Mouse (Mus musculus) heart, embryonic 14.5 days (tissue): Measurements from ENCODE around the gene Btf3l4. TPM values are rescaled to one million over a fixed set of nuclear protein-coding genes. Genes with fewer than 3 reads are reported as not detected.
A peak's percentile ranks its signal among the peaks of the same experiment; 100 is the strongest.

Experiments used
- ATAC-seq: fragments of 200-750 bp; cut with Nextera tagmentation; 2 replicates; pipeline ENCODE4 v1.8.0; 2017; ENCODE audit warnings: low read depth, moderate TSS enrichment; ENCODE audit not compliant: insufficient number of reproducible peaks, insufficient read depth, low FRiP score
- H3K27ac ChIP-seq, 2 experiments: fragments of 200-500 bp in 1 of 2; fragments of 300-500 bp in 1 of 2; sonication (generic) in 1 of 2; replicated peaks in 1 of 2; 2 replicates each; pipeline ENCODE4 v1.5.1; 2012 to 2014; ENCODE audit warnings: low read depth in 2 of 2, low read length in 2 of 2, control low read depth in 1 of 2, mild to moderate bottlenecking in 1 of 2, mixed read lengths in 1 of 2; ENCODE audit not compliant: control insufficient read depth in 1 of 2, insufficient read depth in 1 of 2
- H3K27me3 ChIP-seq: fragments of 300-500 bp; sonication (generic); 2 replicates; pipeline ENCODE4 v1.6.1; 2014; ENCODE audit warnings: mild to moderate bottlenecking, low read length, control low read depth; ENCODE audit not compliant: control insufficient read depth, insufficient read depth
- H3K36me3 ChIP-seq: fragments of 300-500 bp; sonication (generic); 2 replicates; pipeline ENCODE4 v1.6.1; 2014; ENCODE audit warnings: mild to moderate bottlenecking, control low read depth, low read length, mixed read lengths; ENCODE audit not compliant: control insufficient read depth, insufficient read depth
- H3K4me1 ChIP-seq, 2 experiments: fragments of 200-500 bp in 1 of 2; fragments of 300-500 bp in 1 of 2; sonication (generic) in 1 of 2; 2 replicates each; pipeline ENCODE4 v1.6.1; 2012 to 2014; ENCODE audit warnings: low read length in 2 of 2, control low read depth in 1 of 2, mixed read lengths in 1 of 2; ENCODE audit not compliant: control insufficient read depth in 2 of 2, insufficient read depth in 2 of 2
- H3K4me2 ChIP-seq: fragments of 300-500 bp; sonication (generic); 2 replicates; pipeline ENCODE4 v1.6.1; 2014; ENCODE audit warnings: mild to moderate bottlenecking, low read length
- H3K4me3 ChIP-seq, 2 experiments: fragments of 200-500 bp in 1 of 2; fragments of 300-500 bp in 1 of 2; sonication (generic) in 1 of 2; 2 replicates each; pipeline ENCODE4 v1.5.1; 2012 to 2014; ENCODE audit warnings: low read length in 2 of 2, mild to moderate bottlenecking in 2 of 2, control low read depth in 1 of 2, low read depth in 1 of 2, moderate library complexity in 1 of 2; ENCODE audit not compliant: control insufficient read depth in 1 of 2, insufficient read depth in 1 of 2
- H3K9ac ChIP-seq: fragments of 300-500 bp; sonication (generic); 2 replicates; pipeline ENCODE4 v1.6.1; 2014; ENCODE audit warnings: mild to moderate bottlenecking, low read length
- H3K9me3 ChIP-seq: fragments of 300-500 bp; sonication (generic); 2 replicates; pipeline ENCODE4 v1.6.1; 2016; ENCODE audit warnings: low read length, control low read depth; ENCODE audit not compliant: control insufficient read depth
- WGBS: fragments of 180-500 bp; shearing (Covaris S2); extraction: QIAGEN DNeasy Blood & Tissue Kit; methylation state at CpG from one replicate; pipeline ENCODE4 v1.1.7; 2014; 5-methylcytosine and 5-hydroxymethylcytosine counted together
- polyA plus RNA-seq: library from polyadenylated mRNA; unstranded; fragments of >200 nt; fragmentation: Nextera tagmentation; extraction: Ambion mirVana; gene quantifications from 2 replicates; pipeline ENCODE4 v1.2.1, GENCODE M21; 2014

The Btf3l4 gene
- polyA plus RNA-seq, 1 experiment from 2014 or later = 198 TPM

DNA sequence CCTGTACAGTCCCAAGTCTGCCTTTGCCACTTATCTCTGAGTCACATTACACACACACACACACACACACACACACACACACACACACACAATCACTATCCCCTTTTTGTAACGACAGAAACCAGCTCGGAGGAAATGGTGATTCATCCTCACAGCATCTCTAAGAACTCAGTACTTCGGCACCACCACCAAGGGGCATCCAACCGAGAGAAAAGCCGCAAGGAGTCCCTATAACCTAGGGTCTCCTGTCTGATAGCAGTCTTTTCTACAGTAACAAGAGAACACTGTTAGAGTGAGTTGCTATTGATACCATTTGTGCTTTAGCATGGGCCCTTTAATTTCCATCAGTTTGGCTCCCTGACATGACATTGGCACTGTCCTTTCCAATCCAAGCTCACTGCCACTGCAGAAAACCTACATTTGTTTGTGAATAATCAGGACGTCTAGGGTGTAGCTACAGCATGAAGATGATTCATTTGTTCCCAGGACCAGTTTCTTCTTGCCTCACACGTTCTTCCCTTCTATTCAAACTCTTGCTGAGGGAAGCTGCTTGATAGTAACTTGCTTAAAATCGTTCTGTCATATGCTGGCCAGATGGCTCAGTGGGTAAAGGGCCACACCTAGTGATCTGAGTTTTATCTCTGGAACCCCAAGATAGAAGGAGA is 50.9 kb downstream of the Btf3l4 start:
- Histone ChIP-seq H3K36me3 (no peaks in the 10 kb centered on the region), H3K4me2 (no peak overlapping the region), H3K27ac (no peak overlapping the region), H3K4me1 (peaks cover 2 to 3% of the 10 kb centered on the region in 2 experiments; a peak in 2 of 4 replicates), H3K27me3 (no peaks in the 10 kb centered on the region), H3K4me3 (no peak overlapping the region), H3K9ac (no peak overlapping the region), H3K9me3 (no peaks in the 10 kb centered on the region)
- WGBS = 25% methylated on average over 8 of the region's 8 CpGs
- ATAC-seq = no peak

DNA sequence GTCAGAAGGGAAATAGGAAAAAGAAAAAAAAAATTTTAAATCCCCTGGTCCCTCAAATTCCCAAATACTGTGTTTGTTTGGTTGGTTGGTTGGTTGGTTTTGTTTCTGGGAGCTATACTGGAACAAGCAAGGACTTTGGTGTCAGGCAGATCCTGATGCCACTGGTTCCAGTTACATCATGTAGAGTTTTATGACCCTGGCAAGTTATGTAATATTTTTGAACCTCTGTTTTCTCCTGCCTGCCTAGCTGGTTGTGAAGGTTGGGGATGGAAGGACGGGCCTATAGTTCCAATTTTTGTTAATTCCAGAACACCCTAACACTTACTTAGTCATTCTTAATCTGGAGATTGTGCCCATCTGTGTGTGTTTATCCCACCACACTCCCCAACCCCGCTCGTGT is 51.8 kb downstream of the Btf3l4 start:
- no peak overlapping the region for H3K27ac ChIP-seq
- no peaks in the 10 kb centered on the region for H3K9me3 ChIP-seq
- WGBS = 67% methylated on average over 3 of the region's 3 CpGs
- H3K4me2 ChIP-seq = peak overlapping the region; percentile 90
- H3K36me3 ChIP-seq = no peaks in the 10 kb centered on the region
- no peak overlapping the region for H3K9ac ChIP-seq
- H3K27me3 ChIP-seq = no peaks in the 10 kb centered on the region
- H3K4me3 ChIP-seq = no peak overlapping the region
- no peak for ATAC-seq
- H3K4me1 ChIP-seq = peaks cover 2 to 3% of the 10 kb centered on the region in 2 experiments; a peak in 2 of 4 replicates

DNA sequence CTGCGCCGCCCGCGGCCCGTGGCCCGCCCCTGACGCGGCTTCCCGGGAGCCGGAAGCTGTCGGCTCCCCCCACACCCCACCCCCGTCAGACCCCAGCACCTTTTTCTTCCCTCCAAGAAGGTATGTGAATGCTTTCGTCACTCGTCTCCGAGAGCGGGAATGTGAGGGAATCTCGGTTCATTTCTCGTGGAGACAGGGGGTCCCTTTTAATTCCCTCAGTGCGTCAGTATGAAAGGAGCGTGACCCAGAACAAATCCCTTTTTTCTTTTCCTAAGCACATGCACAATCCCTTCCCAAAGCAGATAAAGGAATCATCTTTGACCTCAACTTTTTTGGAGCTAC is 52.6 kb downstream of the Btf3l4 start:
- peak overlapping the region; percentile 90 for H3K4me2 ChIP-seq
- H3K27ac ChIP-seq = peak overlapping the region; percentile 41 to 96
- 2% methylated on average over 18 of the region's 20 CpGs for WGBS
- ATAC-seq = 0 out of 2 replicates have a peak, but pooled peaks have one; percentile 7
- H3K9ac ChIP-seq = peak overlapping the region; percentile 98
- no peaks in the 10 kb centered on the region for H3K9me3 ChIP-seq
- no peaks in the 10 kb centered on the region for H3K27me3 ChIP-seq
- peak overlapping the region; percentile 96 to 99 for H3K4me3 ChIP-seq
- peaks cover 2 to 3% of the 10 kb centered on the region in 2 experiments; a peak in 2 of 4 replicates for H3K4me1 ChIP-seq
- no peaks in the 10 kb centered on the region for H3K36me3 ChIP-seq

DNA sequence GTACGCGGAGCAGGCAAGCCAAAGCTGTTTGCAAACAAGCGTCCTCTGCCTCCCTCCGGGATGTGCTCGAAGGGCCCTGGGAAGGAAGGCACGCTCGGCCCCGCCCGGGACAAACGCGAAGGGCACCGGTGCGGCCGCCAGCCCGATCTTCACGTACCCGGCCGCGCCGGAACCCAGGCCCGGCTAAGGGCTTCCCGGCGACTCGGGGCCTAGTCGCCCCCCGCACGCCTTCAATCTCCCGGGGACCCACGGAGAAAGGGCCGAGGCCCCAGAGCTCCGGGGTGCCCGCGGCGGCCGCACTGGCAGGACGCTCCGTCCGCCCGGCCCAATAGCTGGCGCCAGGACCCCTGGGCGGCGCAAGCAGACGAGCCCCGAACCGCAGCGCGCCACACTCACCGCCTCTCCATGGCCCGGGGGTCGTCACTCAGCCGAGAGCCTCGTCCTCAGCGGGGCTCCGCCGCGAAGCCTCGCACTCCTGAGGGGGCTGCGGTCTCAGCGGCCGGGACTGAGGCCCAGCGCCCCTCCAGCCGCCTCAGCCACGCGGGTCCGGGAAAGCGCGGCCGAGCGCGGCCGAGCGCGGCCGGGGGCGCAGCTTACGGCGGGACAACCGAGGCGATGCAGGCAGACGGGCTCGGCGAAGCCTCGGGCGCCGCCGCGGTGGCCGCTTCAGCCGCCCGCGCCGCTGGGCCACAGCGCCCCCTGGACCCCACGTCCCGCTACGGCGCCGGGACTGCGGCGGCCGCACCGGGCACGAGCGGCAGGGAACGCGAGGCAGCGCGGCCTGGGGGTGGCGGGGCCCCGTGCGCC is 53.2 kb downstream of the Btf3l4 start, which contains the start of gene Zfyve9:
Gene Zfyve9, minus strand, starts transcription at position 742 of the 807 bp plus-strand sequence.
- peak; percentile 87 for ATAC-seq

DNA sequence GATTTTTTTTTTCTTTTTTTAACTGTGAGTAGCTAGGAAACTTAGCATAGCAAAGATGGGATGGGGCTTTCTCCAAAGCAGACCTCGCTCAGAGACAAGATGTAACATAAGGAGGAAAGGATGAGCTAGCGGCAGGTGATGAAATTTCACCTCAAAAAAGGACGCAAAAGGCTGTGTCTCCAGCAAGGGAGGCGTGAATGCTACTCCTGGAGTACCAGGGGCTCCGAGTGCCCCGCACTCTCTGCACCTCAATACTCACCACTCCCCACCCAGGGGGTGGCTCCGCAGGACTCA is 53.7 kb downstream of the Btf3l4 start:
- Histone ChIP-seq H3K27me3 (no peaks in the 10 kb centered on the region), H3K4me1 (peaks cover 2 to 3% of the 10 kb centered on the region in 2 experiments; a peak in 2 of 4 replicates), H3K4me3 (peak overlapping the region; percentile 96 to 99), H3K27ac (peak overlapping the region; percentile 94 to 96), H3K4me2 (peak overlapping the region; percentile 90), H3K36me3 (no peaks in the 10 kb centered on the region), H3K9ac (peak overlapping the region; percentile 98), H3K9me3 (no peaks in the 10 kb centered on the region)
- WGBS = 0% methylated on average over 7 of the region's 7 CpGs
- no peak for ATAC-seq

More for the DNA sequence above, 53.2 kb downstream of the Btf3l4 start, which contains the start of gene Zfyve9:
- H3K9me3 ChIP-seq = no peaks in the 10 kb centered on the region
- H3K4me3 ChIP-seq = peak within 1 kb of the TSS; percentile 96 to 99
- H3K27me3 ChIP-seq = no peaks in the 10 kb centered on the region
- H3K4me2 ChIP-seq = peak within 1 kb of the TSS; percentile 90
- peak within 1 kb of the TSS; percentile 98 for H3K9ac ChIP-seq
- H3K4me1 ChIP-seq = peaks cover 2 to 3% of the 10 kb centered on the region in 2 experiments; a peak in 2 of 4 replicates
- H3K36me3 ChIP-seq = no peaks in the 10 kb centered on the region
- H3K27ac ChIP-seq = peak within 1 kb of the TSS; percentile 94 to 96
- WGBS = under 1% methylated on average over 80 of the region's 111 CpGs

DNA sequence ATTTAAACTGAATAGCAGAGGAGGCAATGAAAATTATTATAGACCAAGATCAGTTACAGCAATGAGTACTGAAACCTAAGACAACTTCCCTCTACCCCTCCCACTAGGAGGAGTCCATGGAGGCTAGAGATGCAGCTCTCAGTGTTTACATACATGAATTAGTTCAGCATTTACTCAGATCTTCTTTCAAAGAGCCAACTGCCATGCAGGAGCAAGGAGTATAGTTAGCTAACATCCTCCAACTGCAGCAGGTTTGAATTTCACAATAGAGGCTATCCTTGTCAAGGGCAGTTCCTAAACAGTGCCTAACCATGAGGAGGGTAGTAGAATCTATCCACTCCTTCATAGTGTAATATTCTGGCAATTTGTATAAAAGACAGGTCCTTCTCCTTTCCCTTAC is 64.9 kb downstream of the Btf3l4 start:
- H3K9ac ChIP-seq = no peak overlapping the region
- no peaks in the 10 kb centered on the region for H3K36me3 ChIP-seq
- peaks cover 0 to 5% of the 10 kb centered on the region in 2 experiments; a peak in 1 of 4 replicates for H3K4me1 ChIP-seq
- H3K4me2 ChIP-seq = no peak overlapping the region
- H3K27me3 ChIP-seq = no peaks in the 10 kb centered on the region
- H3K4me3 ChIP-seq = no peak overlapping the region
- ATAC-seq = no peak
- no peaks in the 10 kb centered on the region for H3K9me3 ChIP-seq
- no peak overlapping the region for H3K27ac ChIP-seq
